Mouse (Mus musculus) neutrophil, adult 59 days (primary cell): Measurements from ENCODE around the gene Fam210b. TPM values are rescaled to one million over a fixed set of nuclear protein-coding genes. Genes with fewer than 3 reads are reported as not detected.

ENCODE experiments used
- total RNA-seq, 2 experiments: library from RNA; stranded (reverse); gene quantifications; 1 replicate in 1 of 2; 2 replicates in 1 of 2; pipeline ENCODE4 v1.2.4; 2023

The Fam210b gene
- 1 to 10 TPM; 3.6 to 4.1 TPM for total RNA-seq

GRCm38 (mm10) chr2:172345258-172345738 lies at the start of gene Fam210b:
Fam210b (plus strand) TSS chr2:172345565.

GRCm38 (mm10) chr2:172370411-172371223 lies 25.3 kb downstream of the Fam210b start, which contains the start of the genes Aurka and Cstf1:
Aurka (minus strand) TSS chr2:172370535.
Cstf1 (plus strand) TSS chr2:172370681.

GRCm38 (mm10) chr2:172393391-172394051 lies 48.2 kb downstream of the Fam210b start, which contains the start of gene Cass4:
Cass4 (plus strand) TSS chr2:172393794.

Other genes with a start within 250 kb of the Fam210b start
- gene Mc3r, start 97.1 kb upstream of the Fam210b start, total RNA-seq: not detected
- gene Aurka, start 25.0 kb downstream of the Fam210b start, total RNA-seq: 10 to 100 TPM; 48.2 to 48.4 TPM
- gene Cstf1, start 25.1 kb downstream of the Fam210b start, total RNA-seq: 10 to 100 TPM; 17.8 to 22.4 TPM
- gene Cass4, start 48.2 kb downstream of the Fam210b start, total RNA-seq: 10 to 100 TPM; 21.1 to 31.3 TPM
- 100 to 1,000 TPM; 117 to 129 TPM for gene Rtf2, start 95.0 kb downstream of the Fam210b start, total RNA-seq
- gene Gcnt7, start 113.0 kb downstream of the Fam210b start, total RNA-seq: not detected
- 1 to 10 TPM; 5.6 to 8.0 TPM for gene Fam209, start 127.0 kb downstream of the Fam210b start, total RNA-seq
- gene Tfap2c, start 204.0 kb downstream of the Fam210b start, total RNA-seq: not detected